Comparison of ENCODE assay signal across 8 mouse cellular contexts in the genomic region with DNA sequence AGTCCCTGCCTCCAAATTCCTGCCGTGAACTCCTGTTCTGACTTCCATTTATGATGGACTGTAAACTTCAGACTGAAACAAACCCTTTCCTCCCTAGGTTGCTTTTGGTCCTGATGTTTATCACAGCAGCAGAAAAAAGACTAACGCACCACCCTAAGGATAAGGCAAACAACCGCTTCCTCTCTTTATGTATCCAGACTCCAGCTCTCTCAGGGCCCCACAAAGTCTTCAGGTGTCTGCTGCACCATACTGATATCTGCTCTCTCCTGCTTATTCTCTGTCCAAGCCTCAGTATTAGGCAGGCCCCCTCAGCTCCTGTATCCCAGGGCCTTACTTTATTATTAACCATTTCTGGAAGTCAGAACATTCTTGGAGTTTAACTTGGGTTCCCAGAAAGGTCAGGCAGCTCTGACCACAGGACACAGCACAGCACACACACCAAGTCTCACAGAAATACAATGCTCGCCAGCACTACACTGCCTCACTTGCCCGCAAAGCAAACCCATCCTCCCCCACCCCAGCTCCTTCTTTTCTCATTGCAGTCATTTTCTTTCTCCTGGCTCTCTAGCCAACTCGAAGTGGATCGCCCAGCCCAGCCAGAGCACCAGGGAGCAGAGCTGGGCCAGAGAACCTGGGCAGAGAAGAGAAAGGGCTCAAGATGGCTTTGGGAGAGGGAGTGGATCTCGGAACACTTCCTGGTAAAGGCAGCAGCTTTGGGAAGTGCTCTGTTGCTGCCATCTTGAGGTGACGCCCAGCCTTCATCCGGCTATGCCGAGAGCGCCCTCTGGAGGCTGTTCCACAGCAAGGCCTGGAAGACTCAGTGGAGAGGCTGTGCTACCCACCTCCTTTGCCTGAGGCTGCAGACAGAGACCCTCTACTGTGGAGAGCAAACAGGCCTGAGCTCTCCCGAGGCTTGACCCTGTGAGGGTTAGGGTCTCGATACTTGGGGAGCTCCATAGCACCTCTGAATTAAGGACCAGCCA. TPM values are rescaled to one million over a fixed set of nuclear protein-coding genes. Genes with fewer than 3 reads are reported as not detected.
DNase-seq lines count a peak whose midpoint lies in the region; ATAC-seq lines count a peak whose summit lies in the region.

No protein-coding gene starts in this region.

- ATAC-seq in activated CD4-positive, CD25-positive, alpha-beta regulatory T cell, adult 4 months, result peak; percentile 66
- peak; percentile 88 for ATAC-seq in common myeloid progenitor, adult 5-6 weeks (replicated peaks; ENCODE audit: low read depth, poor library complexity, severe bottlenecking)

- peaks cover 35% of the 10 kb centered on the region for H3K27me3 ChIP-seq in megakaryocyte, embryonic 14.5 days (replicated peaks)

- H3K4me1 ChIP-seq in megakaryocyte, embryonic 14.5 days, result peaks cover 88% of the 10 kb centered on the region

- no peaks in the 10 kb centered on the region for H3K36me3 ChIP-seq in megakaryocyte, embryonic 14.5 days (replicated peaks; ENCODE audit: low read length)

- DNase-seq in gastrocnemius, postnatal 14 days, result peak; percentile 88
- DNase-seq in induced T-regulatory cell, adult 2 months (ENCODE audit: low read depth), result peak; percentile 92
- DNase-seq in left cerebral cortex, adult 8-10 months (ENCODE audit: low spot score in 2 of 2), result peak; percentile 46 to 73
- peak; percentile 86 for DNase-seq in right cerebral cortex, adult 18-20 months
- DNase-seq in urinary bladder, postnatal 14 days (ENCODE audit: low spot score), result peak; percentile 92

- peak overlapping the region; percentile 82 for H3K4me3 ChIP-seq in megakaryocyte, embryonic 14.5 days (replicated peaks)

- H3K9me3 ChIP-seq in megakaryocyte, embryonic 14.5 days, result no peaks in the 10 kb centered on the region

- intact Hi-C loops in gastrocnemius, postnatal 14 days (cut with DNase I; ENCODE audit: low total_unique reads), result no loop called here

RNA-seq across cellular contexts. Expression of a gene that starts 1.4 kb away (rescaled TPM):
- not detected for polyA plus RNA-seq in activated CD4-positive, CD25-positive, alpha-beta regulatory T cell, adult 4 months (2017; shearing (Covaris generic))
- total RNA-seq in common myeloid progenitor, adult 5-6 weeks (2017), result not detected in 2 replicates
- total RNA-seq in gastrocnemius, postnatal 14 days (2021), result under 1 TPM; 0.51 to 0.62 TPM
- 1 to 10 TPM; 7.6 to 8.7 (median 8.2) TPM for total RNA-seq in left cerebral cortex, adult 8-10 months (2022)
- polyA plus RNA-seq in megakaryocyte, embryonic 14.5 days (2012; ENCODE audit: insufficient read depth, low replicate concordance), result not detected in 2 replicates

RNA-seq across cellular contexts. Expression of a gene that starts 11.8 kb away (rescaled TPM):
- polyA plus RNA-seq in activated CD4-positive, CD25-positive, alpha-beta regulatory T cell, adult 4 months (2017; shearing (Covaris generic)), result not detected
- total RNA-seq in common myeloid progenitor, adult 5-6 weeks (2017), result not detected in 2 replicates
- under 1 TPM; 0.18 to 0.31 TPM for total RNA-seq in gastrocnemius, postnatal 14 days (2021)
- 1 to 10 TPM in 1 of 4 experiments, under 1 TPM in 3; 0.63 to 1.1 (median 0.87) TPM for total RNA-seq in left cerebral cortex, adult 8-10 months (2022)
- not detected in 2 replicates for polyA plus RNA-seq in megakaryocyte, embryonic 14.5 days (2012; ENCODE audit: insufficient read depth, low replicate concordance)

RNA-seq across cellular contexts. Expression of a gene that starts 16.2 kb away (rescaled TPM):
- not detected for polyA plus RNA-seq in activated CD4-positive, CD25-positive, alpha-beta regulatory T cell, adult 4 months (2017; shearing (Covaris generic))
- not detected in 2 replicates for total RNA-seq in common myeloid progenitor, adult 5-6 weeks (2017)
- total RNA-seq in gastrocnemius, postnatal 14 days (2021), result under 1 TPM; 0.58 to 0.66 TPM
- under 1 TPM in 1 of 4 experiments, not detected in 3; 0.59 TPM for total RNA-seq in left cerebral cortex, adult 8-10 months (2022)
- not detected in 2 replicates for polyA plus RNA-seq in megakaryocyte, embryonic 14.5 days (2012; ENCODE audit: insufficient read depth, low replicate concordance)

RNA-seq across cellular contexts. Expression of a gene that starts 17.2 kb away (rescaled TPM):
- under 1 TPM in 1 of 2 experiments, not detected in 1; 0.51 TPM for polyA plus RNA-seq in activated CD4-positive, CD25-positive, alpha-beta regulatory T cell, adult 4 months (2017; shearing (Covaris generic))
- not detected in 2 replicates for total RNA-seq in common myeloid progenitor, adult 5-6 weeks (2017)
- total RNA-seq in gastrocnemius, postnatal 14 days (2021), result 1 to 10 TPM; 4.5 to 4.6 TPM
- 100 to 1,000 TPM; 230 to 247 (median 241) TPM for total RNA-seq in left cerebral cortex, adult 8-10 months (2022)
- polyA plus RNA-seq in megakaryocyte, embryonic 14.5 days (2012; ENCODE audit: insufficient read depth, low replicate concordance), result 1.1 and 3.5 TPM in 2 replicates

RNA-seq across cellular contexts. Expression of a gene that starts 22.5 kb away (rescaled TPM):
- 1 to 10 TPM; 5.2 to 8.5 TPM for polyA plus RNA-seq in activated CD4-positive, CD25-positive, alpha-beta regulatory T cell, adult 4 months (2017; shearing (Covaris generic))
- total RNA-seq in common myeloid progenitor, adult 5-6 weeks (2017), result 7.7 and 12.1 TPM in 2 replicates
- total RNA-seq in gastrocnemius, postnatal 14 days (2021), result 10 to 100 TPM; 20.6 to 32.8 TPM
- total RNA-seq in left cerebral cortex, adult 8-10 months (2022), result 100 to 1,000 TPM; 164 to 236 (median 186) TPM
- polyA plus RNA-seq in megakaryocyte, embryonic 14.5 days (2012; ENCODE audit: insufficient read depth, low replicate concordance), result 23.4 and 41.9 TPM in 2 replicates

Comparison
In these comparisons a context has a peak if more than half of its experiments do, and no peak if none do; other contexts are left out.
1. Peak in every context shown above with its lines: DNase-seq, ATAC-seq and H3K4me3 ChIP-seq.